Mouse (Mus musculus): Measurements from ENCODE around the gene Inhbc. TPM values are rescaled to one million over a fixed set of nuclear protein-coding genes. Genes with fewer than 3 reads are reported as not detected.
"Not testable (repeated sequence)": the region's sequence is repeated elsewhere in the genome, so short reads cannot be mapped to it uniquely, and the experiment has no call there.

The Inhbc gene
- total RNA-seq, 1 experiment from 2014 or later = not detected

DNA sequence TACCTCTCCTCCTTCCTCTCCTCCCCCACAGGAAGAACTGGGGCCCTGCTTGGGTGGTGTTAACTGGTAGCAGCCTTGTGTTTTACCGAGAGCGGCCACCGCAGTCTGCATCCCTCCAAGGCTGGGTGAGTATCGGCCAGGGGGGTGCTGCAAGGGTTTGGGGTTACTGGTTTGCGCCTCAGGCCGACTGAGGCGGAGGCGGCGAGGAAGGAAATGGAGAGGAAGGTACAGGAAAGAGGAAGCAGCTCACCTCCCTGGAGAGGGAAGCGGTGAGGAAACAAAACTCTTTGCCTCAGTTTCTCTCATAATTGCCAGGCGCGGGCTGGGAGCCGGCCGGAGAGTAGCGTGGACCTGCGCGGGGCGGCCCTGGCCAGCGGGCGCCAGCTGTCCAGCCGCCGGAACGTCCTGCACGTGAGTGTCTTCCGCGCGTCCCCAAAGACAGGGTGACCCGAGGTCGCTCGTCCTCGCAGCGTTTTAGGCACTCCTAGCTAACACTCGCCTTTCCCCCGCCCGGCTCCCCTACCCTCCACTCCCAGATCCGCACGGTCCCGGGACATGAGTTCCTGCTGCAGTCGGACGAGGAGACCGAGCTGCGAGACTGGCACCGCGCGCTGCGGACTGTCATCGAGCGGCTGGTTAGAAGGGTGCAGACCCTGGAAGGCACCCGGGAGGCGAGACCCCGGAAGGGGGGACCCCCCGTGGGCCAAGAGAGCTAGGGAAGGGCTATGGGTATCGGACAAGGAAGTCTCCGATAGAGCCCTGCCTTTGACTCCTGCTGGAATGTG lies 44.0 kb downstream of the Inhbc start:
- DNase-seq = peak; percentile 36

DNA sequence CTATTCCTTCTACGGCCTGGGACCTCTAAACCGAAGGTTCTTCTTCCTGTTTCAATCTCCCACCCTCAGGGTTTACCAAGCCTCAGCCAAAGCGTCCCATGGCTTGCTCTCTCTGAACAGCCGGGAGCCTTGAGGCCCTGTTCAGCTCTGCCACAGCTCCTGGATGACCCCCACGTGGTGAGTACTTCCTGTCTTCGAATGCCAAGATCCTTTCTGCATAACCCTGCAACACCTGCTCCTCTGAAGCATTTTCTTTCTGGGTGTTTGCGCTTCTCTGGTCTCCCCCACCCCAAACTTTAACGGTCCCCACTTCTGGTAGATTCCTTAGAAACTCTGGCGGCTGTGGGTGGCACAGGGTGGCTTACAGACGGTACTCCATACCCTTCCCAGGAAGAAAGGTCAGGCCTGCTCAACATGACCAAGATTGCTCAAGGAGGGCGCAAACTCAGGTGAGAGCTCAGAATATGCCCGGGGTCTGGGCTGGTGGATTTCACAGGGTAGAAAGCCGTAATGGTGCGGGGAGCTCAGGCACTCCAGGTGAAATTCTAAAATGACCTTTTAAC lies 44.7 kb downstream of the Inhbc start:
- no peak for DNase-seq

DNA sequence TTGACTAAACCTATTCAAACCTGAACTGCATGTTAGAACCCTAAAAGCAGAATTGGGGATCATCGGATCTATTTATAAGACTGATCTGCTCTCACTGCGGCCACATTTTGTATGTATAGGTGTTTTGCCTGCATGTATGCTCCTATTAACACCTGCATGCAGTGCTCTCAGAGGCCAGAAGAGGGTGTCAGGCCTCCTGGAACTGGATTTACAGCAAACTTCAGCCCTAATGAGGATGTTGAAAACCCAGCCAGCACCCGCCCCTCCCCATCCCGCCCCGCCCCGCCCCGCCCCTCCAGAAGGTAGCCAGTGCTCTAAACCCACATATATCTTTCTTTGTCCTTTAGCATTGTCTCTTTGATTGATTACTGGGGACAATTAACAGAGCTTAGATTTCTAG lies 45.7 kb downstream of the Inhbc start:
- DNase-seq = no peak

DNA sequence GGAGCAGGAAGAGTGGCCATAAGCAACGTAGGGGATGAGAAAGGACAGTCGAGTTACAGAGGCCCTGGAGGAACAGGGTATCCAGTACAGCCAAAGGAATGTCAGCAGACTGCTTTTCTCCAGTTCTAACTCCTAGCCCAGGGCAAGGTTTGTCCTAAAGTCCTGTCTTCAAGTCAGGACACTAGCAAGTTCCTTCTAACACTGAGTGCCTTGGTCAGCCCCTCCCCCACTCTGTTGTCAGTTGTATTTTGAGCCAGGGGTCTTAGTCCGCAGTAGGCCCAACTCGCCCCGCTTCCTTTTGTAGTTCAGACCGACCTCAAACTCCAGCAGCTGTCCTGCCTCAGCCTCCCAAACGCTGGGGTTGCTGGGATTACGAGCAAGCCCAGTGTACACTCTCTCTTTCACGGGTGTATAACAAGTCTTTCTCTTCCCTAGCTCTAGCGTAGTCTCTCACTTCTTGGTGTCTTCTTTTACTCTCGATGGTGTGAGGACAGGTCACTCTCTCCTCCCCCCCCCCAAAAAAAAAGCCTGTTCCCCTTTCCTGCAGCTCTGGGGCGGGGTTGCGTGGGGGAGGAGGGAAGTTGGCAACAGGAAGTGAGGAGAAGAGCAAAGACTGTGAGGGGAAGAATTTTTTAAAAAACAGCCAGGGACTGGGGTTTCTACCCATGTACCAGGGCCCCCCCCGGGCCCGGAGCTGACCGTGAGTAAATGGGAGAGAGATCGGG lies 46.9 kb downstream of the Inhbc start:
- no peak for DNase-seq

DNA sequence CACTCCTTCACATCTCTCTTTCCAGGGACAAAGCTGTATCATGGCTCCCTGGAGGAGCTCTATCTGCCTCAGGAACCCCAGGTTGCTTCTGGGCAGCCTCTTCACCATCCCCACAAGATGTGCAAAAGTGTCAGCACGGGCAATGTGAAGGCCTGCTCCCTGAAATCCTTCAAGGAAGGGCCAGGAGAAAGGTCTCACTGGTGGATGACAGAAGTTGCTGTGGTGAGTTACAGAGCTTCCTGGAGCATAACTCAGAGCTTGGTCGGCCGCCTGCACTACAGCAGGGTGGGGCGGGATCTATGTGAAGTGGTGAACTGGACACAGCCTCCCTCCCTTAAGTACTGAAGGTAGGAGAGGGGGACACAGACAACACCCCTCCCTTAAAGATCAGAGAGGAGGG lies 47.6 kb downstream of the Inhbc start:
- no peak for DNase-seq

DNA sequence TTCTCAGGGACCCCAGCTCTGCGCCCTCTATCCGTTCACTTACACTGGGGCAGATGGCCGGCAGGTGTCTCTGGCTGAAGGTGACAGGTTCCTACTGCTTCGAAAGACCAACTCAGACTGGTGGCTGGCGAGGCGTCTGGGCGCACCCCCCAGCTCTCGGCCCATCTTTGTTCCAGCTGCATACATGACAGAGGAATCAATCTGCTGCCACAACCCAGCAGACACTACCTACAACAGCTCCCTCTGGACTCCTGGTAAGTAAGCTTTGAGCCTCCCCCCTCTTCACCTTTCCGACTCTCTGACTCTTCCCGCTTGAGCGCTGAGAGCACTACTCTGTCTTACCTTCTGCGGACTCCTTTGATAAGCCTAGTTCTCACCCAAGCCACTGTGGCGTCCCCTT lies 48.1 kb downstream of the Inhbc start:
- DNase-seq = no peak

DNA sequence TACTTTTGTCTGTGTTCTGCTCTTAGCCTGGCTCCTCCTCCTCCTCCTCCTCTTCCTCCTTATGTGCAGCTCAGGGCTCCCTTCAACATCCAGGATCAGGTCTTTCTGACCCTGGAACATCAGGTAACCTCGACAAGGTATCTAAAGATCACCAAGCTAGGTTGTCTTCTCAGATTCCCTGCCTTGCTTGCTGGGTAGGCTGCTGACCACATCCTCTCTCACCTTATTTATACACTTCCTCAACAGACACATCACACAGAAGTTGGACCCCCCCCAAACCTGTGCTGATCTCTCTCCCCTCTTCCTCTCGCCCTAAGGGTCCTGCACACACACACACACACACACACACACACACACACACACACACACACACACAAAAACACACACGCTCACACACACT lies 48.6 kb downstream of the Inhbc start, which contains the start of gene Arhgap9:
TSS of gene Arhgap9 (plus strand) at position 344 of the 400 bp plus-strand sequence.
- DNase-seq = no peak

DNA sequence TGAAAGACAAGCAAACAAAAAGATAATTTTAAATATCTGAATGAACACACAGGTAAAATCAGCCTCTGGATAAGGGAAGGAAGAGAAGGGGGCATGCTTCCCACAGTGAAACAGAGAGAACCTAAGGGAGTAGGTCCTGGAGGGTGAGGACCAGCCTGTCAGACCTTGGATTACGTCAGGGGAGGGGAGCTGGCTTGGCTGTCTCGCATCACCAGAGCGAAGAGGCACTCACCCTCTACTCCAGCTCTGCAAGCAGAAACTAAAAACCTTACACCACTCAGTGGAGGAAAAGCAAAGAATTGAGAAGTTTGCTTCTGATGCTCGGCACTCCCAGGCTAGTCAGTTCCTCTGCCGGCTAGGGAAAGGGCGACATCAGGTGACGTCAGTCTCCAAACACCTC lies 50.3 kb downstream of the Inhbc start:
- no peak for DNase-seq

DNA sequence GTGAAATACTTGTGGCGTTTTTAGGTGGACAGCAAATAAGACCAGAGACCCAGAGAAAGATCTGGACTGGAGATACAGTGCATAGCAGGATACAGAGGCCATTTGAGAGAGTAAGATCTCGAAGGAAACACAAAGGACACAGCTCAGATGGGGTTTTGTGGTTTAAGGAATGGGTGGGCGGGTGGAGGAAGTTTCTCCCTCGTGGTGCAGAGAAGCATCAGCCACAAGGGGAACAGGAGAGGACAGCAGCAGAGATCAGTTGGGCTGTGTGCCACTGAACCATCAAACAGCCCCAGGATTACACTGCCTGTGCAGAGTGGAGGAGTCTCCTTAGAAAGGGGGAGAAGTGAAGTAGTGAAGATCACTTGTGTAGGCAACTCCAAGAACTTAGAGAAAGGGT lies 52.2 kb downstream of the Inhbc start:
- DNase-seq = no peak

DNA sequence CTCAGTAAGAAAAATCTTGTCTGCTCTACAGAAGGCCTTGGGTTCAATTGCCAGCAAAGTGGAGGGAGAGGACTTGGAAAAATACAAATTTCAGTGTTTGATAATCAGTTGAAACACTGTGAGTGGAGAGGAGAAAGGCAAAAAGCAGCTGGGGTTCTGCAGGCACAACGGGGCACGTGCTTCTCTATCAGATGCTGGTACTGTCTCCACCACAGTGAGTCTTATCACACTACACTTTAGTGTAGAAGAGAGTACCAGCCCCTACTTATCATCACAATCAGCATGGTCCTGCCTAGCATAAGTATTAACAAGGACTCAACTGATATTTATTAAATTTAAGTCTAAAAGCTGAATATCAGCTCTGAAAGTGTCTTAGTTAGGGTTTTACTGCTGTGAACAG lies 53.0 kb downstream of the Inhbc start:
- no peak for DNase-seq

DNA sequence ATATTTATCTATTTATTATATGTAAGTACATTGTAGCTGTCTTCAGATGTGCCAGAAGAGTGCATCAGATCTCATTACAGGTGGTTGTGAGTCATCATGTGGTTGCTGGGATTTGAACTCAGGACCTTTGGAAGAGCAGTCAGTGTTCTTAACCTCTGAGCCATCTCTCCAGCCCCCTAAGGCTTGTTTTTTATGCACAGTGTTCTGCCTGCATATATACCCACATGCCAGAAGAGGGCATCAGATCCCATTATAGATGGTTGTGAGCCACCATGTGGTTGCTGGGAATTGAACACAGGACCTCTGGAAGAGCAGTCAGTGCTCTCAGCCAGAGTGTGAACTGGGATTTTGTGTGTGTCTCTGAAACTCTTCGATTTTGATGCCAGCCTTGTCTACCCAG lies 55.3 kb downstream of the Inhbc start:
- not testable (repeated sequence) for DNase-seq

DNA sequence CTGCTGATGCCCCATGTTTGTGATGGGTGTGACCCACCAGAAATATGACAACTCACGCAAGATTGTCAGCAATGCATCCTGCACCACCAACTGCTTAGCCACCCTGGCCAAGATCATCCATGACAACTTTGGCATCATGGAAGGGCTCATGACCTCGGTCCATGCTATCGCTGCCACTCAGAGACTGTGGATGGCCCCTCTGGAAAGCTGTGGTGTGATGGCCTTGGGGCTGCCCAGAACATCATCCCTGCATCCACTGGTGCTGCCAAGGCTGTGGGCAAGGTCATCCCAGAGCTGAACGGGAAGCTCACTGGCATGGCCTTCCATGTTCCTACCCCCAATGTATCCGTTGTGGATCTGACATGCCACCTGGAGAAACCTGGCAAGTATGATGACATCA lies 56.7 kb downstream of the Inhbc start:
- not testable (repeated sequence) for DNase-seq

DNA sequence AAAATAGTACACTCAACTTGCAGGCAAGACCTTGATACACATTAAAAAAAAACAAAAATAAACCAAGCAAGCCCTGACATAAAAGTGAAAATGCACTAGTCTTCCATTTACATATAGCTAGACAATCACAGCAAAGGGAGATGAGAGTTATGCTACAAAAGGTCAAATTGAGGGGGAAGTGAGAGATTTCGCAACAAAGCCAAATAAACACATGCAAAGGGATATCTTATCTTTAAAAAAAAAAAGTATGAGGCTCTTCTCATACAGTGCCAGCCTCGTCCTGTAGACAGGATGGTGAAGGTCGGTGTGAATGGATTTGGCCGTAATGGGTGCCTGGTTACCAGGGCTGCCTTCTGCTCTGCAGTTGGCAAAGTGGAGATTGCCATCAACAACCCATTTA lies 57.4 kb downstream of the Inhbc start:
- no peak for DNase-seq

DNA sequence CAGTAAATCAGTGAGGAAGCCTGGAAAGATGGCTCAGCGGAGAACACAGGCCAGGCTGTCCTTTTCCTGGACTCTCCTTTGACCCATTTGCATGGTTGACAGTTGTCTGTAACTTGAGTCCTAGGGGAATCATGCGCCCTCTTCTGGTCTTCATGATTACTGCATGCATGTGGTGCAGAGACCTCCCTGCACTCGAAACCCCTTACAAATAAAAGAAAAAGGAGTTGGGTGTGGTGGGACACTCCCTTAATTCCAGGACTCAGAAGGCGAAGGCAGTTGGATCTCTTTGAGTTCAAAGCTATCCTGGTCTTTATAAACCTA lies 57.9 kb downstream of the Inhbc start:
- peak; percentile 68 for DNase-seq

DNA sequence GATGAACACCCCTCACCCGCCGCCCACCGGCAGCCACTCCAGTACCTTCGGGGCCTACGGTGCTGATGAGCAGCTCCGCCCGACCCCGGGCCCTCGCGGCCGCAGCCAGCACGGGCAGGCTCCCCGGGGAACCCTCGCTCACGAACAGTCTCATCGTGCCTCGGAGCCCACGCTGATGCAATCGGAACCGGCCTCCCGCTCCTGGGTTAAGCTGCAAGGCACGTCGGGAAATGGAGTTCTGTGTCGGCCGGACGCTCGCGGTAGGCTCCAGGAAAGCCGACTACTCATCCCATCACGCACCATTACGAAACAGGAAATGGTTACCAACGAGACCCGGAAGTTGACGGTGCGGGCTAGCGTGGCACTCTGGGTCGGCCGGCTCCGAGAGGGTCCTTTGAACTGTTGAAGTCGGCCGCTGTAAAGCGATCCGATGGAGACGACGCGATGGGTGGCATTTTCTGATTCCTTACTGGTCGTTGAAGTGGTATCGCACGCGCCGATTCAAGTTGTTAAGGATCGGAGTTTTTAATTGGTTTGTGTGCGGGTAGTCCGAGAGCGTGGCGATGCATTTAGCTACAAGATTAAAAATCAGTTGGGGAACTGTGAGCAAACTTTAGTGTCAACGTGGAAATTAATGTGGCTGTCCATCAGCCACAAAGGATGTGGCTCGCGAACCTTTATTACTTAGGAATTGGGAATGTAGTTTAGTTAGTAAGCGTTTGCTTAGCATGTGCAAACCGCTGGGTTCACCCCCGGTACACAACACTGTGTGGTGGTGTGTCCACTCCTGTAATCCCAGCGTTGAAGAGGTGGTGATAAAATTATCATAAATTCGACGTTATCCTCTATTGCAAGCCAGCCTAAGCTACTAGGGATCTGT lies 58.5 kb downstream of the Inhbc start, which contains the start of gene Mars:
TSS of gene Mars (minus strand) at position 311 of the 880 bp plus-strand sequence.
- peak; percentile 88 for DNase-seq

DNA sequence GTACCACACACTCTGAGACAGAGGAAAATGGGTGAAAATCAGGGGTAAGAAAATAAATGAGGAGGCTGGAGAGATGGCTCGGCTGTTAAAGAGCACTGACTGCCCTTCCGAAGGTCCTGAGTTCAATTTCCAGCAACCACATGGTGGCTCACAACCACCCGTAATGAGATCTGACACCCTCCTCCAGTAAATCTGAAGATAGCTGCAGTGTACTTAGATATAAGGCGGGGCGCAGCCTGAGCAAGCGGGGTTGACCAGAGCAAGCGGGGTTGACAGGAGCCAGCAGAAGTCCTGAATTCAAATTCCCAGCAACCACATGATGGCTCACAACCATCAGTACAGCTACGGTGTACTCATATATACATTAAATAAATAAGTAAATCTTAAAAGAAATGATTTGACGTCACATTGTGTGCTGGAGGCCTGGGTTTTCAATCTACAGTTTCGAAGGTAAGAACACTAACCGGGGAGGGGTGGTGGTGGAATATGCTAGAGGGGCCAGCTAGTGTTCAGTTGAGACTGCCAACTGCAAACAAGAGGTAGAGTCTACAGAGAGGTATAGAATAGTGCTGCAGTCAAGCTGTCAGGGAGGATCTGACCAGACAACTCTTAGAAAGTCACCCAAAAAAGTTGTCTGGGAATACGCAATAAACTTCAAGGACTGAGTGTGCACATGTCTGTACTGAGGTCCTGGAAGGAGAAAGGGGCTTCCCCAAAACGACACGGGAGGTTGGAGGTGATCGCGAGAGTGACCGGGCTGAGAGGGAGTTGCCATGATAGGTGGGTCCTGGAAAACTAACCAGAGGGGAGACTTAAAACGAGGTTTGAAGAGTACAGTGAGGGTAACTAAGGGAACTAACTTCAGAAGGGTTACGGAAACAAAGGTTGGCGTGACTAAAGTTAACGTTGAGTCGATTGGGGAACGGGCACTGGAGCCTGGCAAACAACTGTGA lies 59.4 kb downstream of the Inhbc start:
- no peak for DNase-seq

DNA sequence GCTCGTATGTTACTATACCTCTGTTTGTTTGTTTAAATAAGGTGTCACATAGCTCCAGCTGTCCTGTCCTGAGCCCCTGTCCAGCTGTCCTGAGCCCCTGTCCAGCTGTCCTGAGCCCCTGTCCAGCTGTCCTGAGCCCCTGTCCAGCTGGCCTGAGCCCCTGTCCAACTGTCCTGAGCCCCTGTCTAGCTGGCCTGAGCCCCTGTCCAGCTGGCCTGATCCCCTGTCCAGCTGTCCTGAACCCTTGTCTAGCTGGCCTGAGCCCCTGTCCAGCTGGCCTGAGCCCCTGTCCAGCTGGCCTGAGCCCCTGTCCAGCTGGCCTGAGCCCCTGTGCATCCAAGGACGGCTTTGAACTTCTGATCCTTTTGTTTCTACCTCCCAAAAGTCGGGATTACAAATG lies 61.1 kb downstream of the Inhbc start:
- not testable (repeated sequence) for DNase-seq

Data from adrenal gland, postnatal 25 days (tissue).